Mouse (Mus musculus) erythroblast, embryonic 14.5 days (primary cell): ENCODE results near the gene Ncln.

ENCODE experiments used
- GATA1 ChIP-seq: IDR thresholded peaks from 2 replicates; pipeline ENCODE4 v1.6.1; 2012; ENCODE audit warnings: low read length, inconsistent platforms, mixed read lengths
- TAL1 ChIP-seq: IDR thresholded peaks from 3 replicates; pipeline ENCODE4 v1.6.1; 2012; ENCODE audit warnings: low read length, inconsistent platforms, mixed read lengths

- TF ChIP-seq GATA1, result no peak
- no peak for TF ChIP-seq TAL1
Observed at GRCm38 (mm10) chr10:81507691-81508489, 11.7 kb upstream of the Ncln start.
